In the genomic region with DNA sequence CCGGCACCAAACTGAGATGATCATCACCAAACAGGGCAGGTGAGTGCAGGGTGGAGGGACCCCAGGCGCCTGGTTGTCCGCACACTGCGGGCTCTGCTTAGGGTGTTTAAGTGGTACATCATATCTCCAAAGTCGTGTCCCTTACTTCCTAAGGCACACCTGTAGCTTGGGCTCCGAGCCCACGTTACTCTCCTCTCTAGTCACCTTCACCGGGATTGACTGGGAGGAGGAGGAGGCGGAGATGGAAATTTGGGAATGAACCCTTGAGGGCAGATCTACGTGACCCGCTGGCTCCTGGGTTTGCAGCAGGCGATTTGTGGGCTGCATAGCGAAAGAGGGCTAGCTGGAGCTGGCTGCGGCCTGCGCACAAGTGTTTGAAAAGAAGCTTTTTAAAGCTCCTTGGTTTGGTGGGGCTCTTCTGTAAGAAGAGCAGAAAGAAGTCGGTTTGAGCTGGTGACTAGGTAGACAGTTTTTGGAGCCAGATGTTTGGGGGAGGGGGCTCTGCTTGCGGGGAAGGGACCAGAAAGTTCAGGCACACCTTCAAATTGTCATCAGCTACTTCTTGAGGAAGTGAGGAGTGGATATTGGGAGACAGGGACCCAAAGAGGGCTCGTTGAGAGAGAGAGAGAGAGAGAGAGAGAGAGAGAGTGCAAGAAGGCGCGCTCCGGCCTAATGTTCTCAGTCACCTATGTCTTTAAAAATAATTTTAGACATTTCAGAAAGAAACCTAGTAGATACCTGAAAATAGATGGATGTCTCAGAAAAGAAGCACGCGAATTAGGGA, we compare ENCODE assay signal across 8 mouse cellular contexts. TPM values are rescaled to one million over a fixed set of nuclear protein-coding genes. Genes with fewer than 3 reads are reported as not detected.
DNase-seq lines count a peak whose midpoint lies in the region; ATAC-seq and TF ChIP-seq lines count a peak whose summit lies in the region.

No protein-coding gene starts in this region.

- no peaks in the 10 kb centered on the region for H3K36me3 ChIP-seq in lung, embryonic 16.5 days (ENCODE audit: control insufficient read depth, insufficient read depth, low read length)
- no peaks in the 10 kb centered on the region for H3K36me3 ChIP-seq in forebrain, embryonic 15.5 days
- no peaks in the 10 kb centered on the region for H3K36me3 ChIP-seq in limb, embryonic 14.5 days (ENCODE audit: control insufficient read depth, insufficient read depth, low read length)
- no peaks in the 10 kb centered on the region for H3K36me3 ChIP-seq in stomach, embryonic 15.5 days

- peaks cover 17% of the 10 kb centered on the region for H3K4me1 ChIP-seq in lung, embryonic 16.5 days (replicated peaks; ENCODE audit: control insufficient read depth, insufficient read depth, low read length)
- H3K4me1 ChIP-seq in forebrain, embryonic 15.5 days: peaks cover 42% of the 10 kb centered on the region
- H3K4me1 ChIP-seq in limb, embryonic 14.5 days (ENCODE audit: control insufficient read depth, insufficient read depth, low read length): peaks cover 14% of the 10 kb centered on the region; the same call in 1 of the 2 replicates
- H3K4me1 ChIP-seq in stomach, embryonic 15.5 days: peaks cover 26% of the 10 kb centered on the region

- peaks cover 91% of the 10 kb centered on the region for H3K27me3 ChIP-seq in lung, embryonic 16.5 days (ENCODE audit: control insufficient read depth, insufficient read depth, low read depth, low read length)
- peaks cover 67% of the 10 kb centered on the region for H3K27me3 ChIP-seq in forebrain, embryonic 15.5 days
- peaks cover 93% of the 10 kb centered on the region for H3K27me3 ChIP-seq in limb, embryonic 14.5 days (ENCODE audit: control insufficient read depth, insufficient read depth, low read length)
- H3K27me3 ChIP-seq in stomach, embryonic 15.5 days (replicated peaks): peaks cover 89% of the 10 kb centered on the region

- no peak overlapping the region for H3K9ac ChIP-seq in lung, embryonic 16.5 days (ENCODE audit: low read length)
- peak overlapping the region; percentile 41 for H3K9ac ChIP-seq in forebrain, embryonic 15.5 days (replicated peaks)
- no peak overlapping the region for H3K9ac ChIP-seq in limb, embryonic 14.5 days (ENCODE audit: low read depth, low read length, severe bottlenecking)
- no peak overlapping the region for H3K9ac ChIP-seq in stomach, embryonic 15.5 days

- DNase-seq in lung, postnatal 25 days (ENCODE audit: low spot score): no peak
- no peak for DNase-seq in limb, embryonic 14.5 days (ENCODE audit: low spot score)
- no peak for DNase-seq in yolk sac, embryonic 10.5 days (ENCODE audit: low spot score)
- no peak for DNase-seq in cerebellum, postnatal 36 days
- DNase-seq in kidney, postnatal 10 days: no peak

- no peaks in the 10 kb centered on the region for H3K9me3 ChIP-seq in lung, embryonic 16.5 days (ENCODE audit: control insufficient read depth, low read length)
- no peaks in the 10 kb centered on the region for H3K9me3 ChIP-seq in forebrain, embryonic 15.5 days
- no peaks in the 10 kb centered on the region for H3K9me3 ChIP-seq in limb, embryonic 14.5 days (ENCODE audit: control insufficient read depth, low read length)
- no peaks in the 10 kb centered on the region for H3K9me3 ChIP-seq in stomach, embryonic 15.5 days

- 0 out of 2 replicates have a peak, but pooled peaks have one; percentile 4 for ATAC-seq in lung, embryonic 16.5 days (ENCODE audit: low read depth)
- no peak for ATAC-seq in forebrain, embryonic 15.5 days (replicated peaks)
- no peak for ATAC-seq in limb, embryonic 14.5 days (ENCODE audit: low FRiP score, low read depth)
- no peak for ATAC-seq in stomach, embryonic 15.5 days (ENCODE audit: insufficient read depth, low FRiP score, low read depth)

- TF ChIP-seq POLR2A in limb, embryonic 14.5 days (IDR thresholded peaks at IDR 0.05; ENCODE audit: borderline replicate concordance, extremely low read depth, insufficient read depth, insufficient read length): no peak

- H3K4me3 ChIP-seq in lung, embryonic 16.5 days (ENCODE audit: low read length): no peak overlapping the region; the same call in 1 of the 2 replicates
- H3K4me3 ChIP-seq in forebrain, embryonic 15.5 days: peak overlapping the region; percentile 43
- peak overlapping the region; percentile 42 for H3K4me3 ChIP-seq in limb, embryonic 14.5 days (replicated peaks; ENCODE audit: low read length)
- peak overlapping the region; percentile 43; the same call in 1 of the 2 replicates for H3K4me3 ChIP-seq in stomach, embryonic 15.5 days (replicated peaks)

- H3K4me2 ChIP-seq in lung, embryonic 16.5 days (ENCODE audit: low read depth, low read length): peak overlapping the region; percentile 80; the same call in 1 of the 2 replicates
- H3K4me2 ChIP-seq in forebrain, embryonic 15.5 days (replicated peaks): peak overlapping the region; percentile 51
- peak overlapping the region; percentile 75; the same call in 1 of the 2 replicates for H3K4me2 ChIP-seq in limb, embryonic 14.5 days (replicated peaks; ENCODE audit: low read depth, low read length, severe bottlenecking)
- H3K4me2 ChIP-seq in stomach, embryonic 15.5 days: peak overlapping the region; percentile 77

- 6% methylated on average over 23 of the region's 23 CpGs for WGBS in lung, embryonic 16.5 days
- 8% methylated on average over 23 of the region's 23 CpGs for WGBS in forebrain, embryonic 15.5 days
- 4% methylated on average over 23 of the region's 23 CpGs for WGBS in limb, embryonic 14.5 days
- 8% methylated on average over 23 of the region's 23 CpGs for WGBS in stomach, embryonic 15.5 days

- no peak overlapping the region for H3K27ac ChIP-seq in lung, embryonic 16.5 days (ENCODE audit: low read length)
- peak overlapping the region; percentile 65 for H3K27ac ChIP-seq in forebrain, embryonic 15.5 days (replicated peaks)
- H3K27ac ChIP-seq in limb, embryonic 14.5 days (replicated peaks; ENCODE audit: low read depth, low read length): no peak overlapping the region
- H3K27ac ChIP-seq in stomach, embryonic 15.5 days: no peak overlapping the region

RNA-seq across cellular contexts. Expression of a gene that starts 1.7 kb away (rescaled TPM):
- polyA plus RNA-seq in lung, embryonic 16.5 days (2015; fragmentation: Nextera tagmentation; extraction: Ambion mirVana): not detected in 2 replicates
- polyA plus RNA-seq in forebrain, embryonic 15.5 days (2015; fragmentation: Nextera tagmentation; extraction: Ambion mirVana): 28.3 and 33.9 TPM in 2 replicates
- 0.97 and 1.0 TPM in 2 replicates for polyA plus RNA-seq in limb, embryonic 14.5 days (2012; rRNA removed)
- 0.18 and 0.59 TPM in 2 replicates for polyA plus RNA-seq in limb, embryonic 14.5 days (2014; fragmentation: Nextera tagmentation; extraction: Ambion mirVana)
- 0.08 and 0.10 TPM in 2 replicates for polyA plus RNA-seq in stomach, embryonic 15.5 days (2015; fragmentation: Nextera tagmentation; extraction: Ambion mirVana)

RNA-seq across cellular contexts. Expression of a gene that starts 26.4 kb away (rescaled TPM):
- polyA plus RNA-seq in lung, embryonic 16.5 days (2015; fragmentation: Nextera tagmentation; extraction: Ambion mirVana): 40.2 and 41.2 TPM in 2 replicates
- polyA plus RNA-seq in forebrain, embryonic 15.5 days (2015; fragmentation: Nextera tagmentation; extraction: Ambion mirVana): 53.4 and 59.3 TPM in 2 replicates
- polyA plus RNA-seq in limb, embryonic 14.5 days (2012; rRNA removed): 44.3 and 54.5 TPM in 2 replicates
- 47.2 and 61.7 TPM in 2 replicates for polyA plus RNA-seq in limb, embryonic 14.5 days (2014; fragmentation: Nextera tagmentation; extraction: Ambion mirVana)
- polyA plus RNA-seq in stomach, embryonic 15.5 days (2015; fragmentation: Nextera tagmentation; extraction: Ambion mirVana): 54.6 and 59.2 TPM in 2 replicates

Comparison
In these comparisons a context has a peak if more than half of its experiments do, and no peak if none do; other contexts are left out.
1. RNA of a gene that starts 1.7 kb away (polyA plus RNA-seq): 28.3 to 33.9 TPM in forebrain, embryonic 15.5 days; 0.18 to 1.0 TPM in limb, embryonic 14.5 days, 0.08 to 0.10 TPM in stomach, embryonic 15.5 days and not detected in lung, embryonic 16.5 days; every median in the first group is over 10 times any median in the second.
2. Peak in every context shown above with its lines, with median percentiles within 50 percentile points of each other: H3K4me2 ChIP-seq.